Mouse (Mus musculus) myocyte (in vitro differentiated cells): ENCODE data around the gene Vill.

ENCODE experiments used
- CEBPB ChIP-seq: IDR thresholded peaks from 2 replicates; pipeline ENCODE4 v1.6.1; 2011; ENCODE audit warnings: mild to moderate bottlenecking, moderate library complexity; ENCODE audit not compliant: poor library complexity, insufficient read depth, severe bottlenecking
- POLR2A ChIP-seq: IDR thresholded peaks from one replicate; pipeline ENCODE4 v1.6.1; 2011; ENCODE audit warnings: low read depth, mild to moderate bottlenecking, control low read depth, moderate library complexity; ENCODE audit not compliant: insufficient read length

- TF ChIP-seq CEBPB: no peak
- TF ChIP-seq POLR2A: no peak
These were observed 20.8 kb upstream of the Vill start for GRCm38 (mm10) chr9:119031772-119032171.
